Mouse (Mus musculus): ENCODE measurements around the gene Pecam1. TPM values are rescaled to one million over a fixed set of nuclear protein-coding genes. Genes with fewer than 3 reads are reported as not detected.

Gene Pecam1
- total RNA-seq, 2 experiments from 2014 or later, result 38.6 to 57.0 TPM

GRCm38 (mm10) chr11:106701589-106701988 lies 48.8 kb downstream of the Pecam1 start:
- peak; percentile 33; the same call in 1 of the 2 replicates for ATAC-seq (replicated peaks; ENCODE audit: poor library complexity)

GRCm38 (mm10) chr11:106699083-106699482 lies 51.3 kb downstream of the Pecam1 start:
- no peak for ATAC-seq (replicated peaks; ENCODE audit: poor library complexity)

- ATAC-seq (replicated peaks; ENCODE audit: poor library complexity), result peak; percentile 51
Measured at GRCm38 (mm10) chr11:106698289-106698688, 52.1 kb downstream of the Pecam1 start.

DNA sequence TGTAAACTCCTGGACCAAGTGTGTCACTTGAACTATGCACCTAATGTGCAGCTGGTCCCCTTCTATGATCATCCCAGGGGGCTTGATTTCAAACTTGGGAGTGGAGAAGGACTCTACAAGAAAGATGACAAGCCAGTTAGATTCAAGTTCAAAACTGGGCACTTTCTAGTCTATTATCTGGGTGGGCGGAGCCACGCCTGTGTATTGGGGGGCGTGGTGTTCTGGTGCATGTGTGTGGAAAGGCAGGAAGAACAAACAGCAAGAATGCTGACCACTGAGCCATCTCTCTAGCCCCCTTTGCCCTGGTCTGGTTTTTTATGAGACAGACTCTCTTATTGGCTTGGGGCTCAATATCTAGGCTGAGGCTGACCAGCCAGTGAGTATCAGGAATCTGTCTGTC lies 54.5 kb downstream of the Pecam1 start:
- ATAC-seq (replicated peaks; ENCODE audit: poor library complexity), result peak; percentile 63

DNA sequence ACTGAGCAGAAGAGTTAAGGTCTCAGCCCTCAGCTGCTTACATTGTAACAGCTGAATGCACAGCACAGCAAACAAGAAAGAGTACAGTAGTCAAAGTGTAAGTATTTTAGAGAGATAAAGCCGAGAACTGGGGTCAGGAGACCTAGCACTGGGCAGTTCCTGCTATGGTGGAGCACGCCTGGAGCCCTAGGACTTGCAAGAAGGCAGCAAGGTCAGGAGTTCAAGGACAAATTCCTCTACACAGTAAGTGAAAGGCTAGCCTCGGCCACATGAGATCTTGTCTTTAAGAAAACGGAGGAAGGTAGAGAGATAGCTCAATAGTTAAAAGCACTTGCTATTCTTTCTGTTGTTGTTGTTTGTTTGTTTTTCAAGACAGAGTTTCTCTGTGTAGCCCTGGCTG lies 57.5 kb downstream of the Pecam1 start:
- no peak for ATAC-seq (replicated peaks; ENCODE audit: poor library complexity)

- peak; percentile 81 for ATAC-seq (replicated peaks; ENCODE audit: poor library complexity)
Measured at GRCm38 (mm10) chr11:106688375-106688774, 62.1 kb downstream of the Pecam1 start.

GRCm38 (mm10) chr11:106687293-106687692 lies 63.1 kb downstream of the Pecam1 start:
- no peak for ATAC-seq (replicated peaks; ENCODE audit: poor library complexity)

GRCm38 (mm10) chr11:106684027-106684426 lies 66.4 kb downstream of the Pecam1 start:
- ATAC-seq (replicated peaks; ENCODE audit: poor library complexity), result no peak

DNA sequence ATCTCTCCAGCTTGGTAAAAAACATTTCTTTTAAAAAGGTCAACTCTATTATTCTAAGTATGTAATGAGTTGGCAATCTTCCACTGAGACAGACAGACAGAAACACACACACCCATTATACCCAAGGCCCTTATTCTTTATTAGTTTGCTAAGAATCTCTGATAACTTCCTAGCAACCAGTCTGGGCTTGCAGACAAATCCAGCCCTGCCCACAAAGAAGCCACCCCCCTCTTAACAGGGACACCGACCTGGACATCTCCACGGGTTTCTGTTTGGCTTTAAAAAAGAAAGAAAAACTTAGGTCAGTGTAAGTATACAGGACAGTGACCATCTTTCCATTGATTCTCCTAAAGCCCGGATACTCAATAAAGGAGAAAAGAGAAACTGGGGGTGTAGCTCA lies 67.1 kb downstream of the Pecam1 start:
- no peak for ATAC-seq (replicated peaks; ENCODE audit: poor library complexity)

- ATAC-seq (replicated peaks; ENCODE audit: poor library complexity), result no peak
Measured at GRCm38 (mm10) chr11:106681138-106681537, 69.3 kb downstream of the Pecam1 start.

- ATAC-seq (replicated peaks; ENCODE audit: poor library complexity), result no peak
Measured at GRCm38 (mm10) chr11:106679874-106680273, 70.6 kb downstream of the Pecam1 start.

- no peak for ATAC-seq (replicated peaks; ENCODE audit: poor library complexity)
Measured at GRCm38 (mm10) chr11:106677910-106678591, 72.4 kb downstream of the Pecam1 start.

DNA sequence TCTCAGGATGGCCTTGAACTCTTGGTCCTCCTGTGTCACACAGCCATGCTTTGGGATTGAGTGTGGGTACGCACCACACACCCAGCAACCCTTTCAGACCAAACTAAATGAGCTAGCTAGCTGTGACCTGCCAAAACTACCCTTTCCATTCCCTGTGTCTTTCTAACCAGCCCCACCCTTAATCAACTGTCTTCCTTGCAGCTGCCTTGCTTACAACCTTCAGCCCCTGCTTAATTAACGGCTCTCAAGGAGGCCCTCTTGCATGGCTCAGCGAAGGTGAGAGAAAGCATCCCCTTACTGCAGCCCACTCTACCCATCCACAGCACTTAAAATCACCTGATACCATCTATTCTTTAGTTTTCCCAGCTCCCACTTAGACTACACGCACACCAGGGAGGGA lies 73.1 kb downstream of the Pecam1 start:
- ATAC-seq (replicated peaks; ENCODE audit: poor library complexity), result no peak

- no peak for ATAC-seq (replicated peaks; ENCODE audit: poor library complexity)
Measured at GRCm38 (mm10) chr11:106675875-106676274, 74.6 kb downstream of the Pecam1 start.

DNA sequence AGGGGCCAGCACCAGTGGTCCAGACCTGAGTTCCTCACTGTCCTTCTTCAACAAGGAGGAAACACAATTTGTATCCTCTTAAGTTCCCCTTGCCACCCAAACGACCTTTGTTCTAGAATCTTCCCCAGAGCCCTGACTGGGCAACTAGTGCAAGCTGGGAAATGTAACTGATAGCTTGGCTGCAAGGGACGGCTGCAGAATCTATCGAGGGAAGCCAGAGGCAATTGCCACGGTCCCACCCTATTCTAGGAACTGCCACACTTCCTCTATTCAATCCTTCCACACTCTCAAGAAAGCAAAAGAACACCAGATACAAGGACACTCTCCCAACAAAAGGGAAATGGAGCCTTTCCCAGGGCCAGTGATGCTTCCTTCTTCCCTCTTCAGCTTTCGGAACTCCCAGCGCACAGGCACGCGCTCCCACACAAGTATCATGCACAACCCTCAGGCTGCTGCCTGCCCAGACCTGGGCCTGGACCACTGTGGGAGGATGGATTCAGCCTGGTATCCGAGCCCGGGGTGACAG lies 75.2 kb downstream of the Pecam1 start:
- peak; percentile 59 for ATAC-seq (replicated peaks; ENCODE audit: poor library complexity)

GRCm38 (mm10) chr11:106674612-106675153 lies 75.7 kb downstream of the Pecam1 start:
- ATAC-seq (replicated peaks; ENCODE audit: poor library complexity), result peak; percentile 45

DNA sequence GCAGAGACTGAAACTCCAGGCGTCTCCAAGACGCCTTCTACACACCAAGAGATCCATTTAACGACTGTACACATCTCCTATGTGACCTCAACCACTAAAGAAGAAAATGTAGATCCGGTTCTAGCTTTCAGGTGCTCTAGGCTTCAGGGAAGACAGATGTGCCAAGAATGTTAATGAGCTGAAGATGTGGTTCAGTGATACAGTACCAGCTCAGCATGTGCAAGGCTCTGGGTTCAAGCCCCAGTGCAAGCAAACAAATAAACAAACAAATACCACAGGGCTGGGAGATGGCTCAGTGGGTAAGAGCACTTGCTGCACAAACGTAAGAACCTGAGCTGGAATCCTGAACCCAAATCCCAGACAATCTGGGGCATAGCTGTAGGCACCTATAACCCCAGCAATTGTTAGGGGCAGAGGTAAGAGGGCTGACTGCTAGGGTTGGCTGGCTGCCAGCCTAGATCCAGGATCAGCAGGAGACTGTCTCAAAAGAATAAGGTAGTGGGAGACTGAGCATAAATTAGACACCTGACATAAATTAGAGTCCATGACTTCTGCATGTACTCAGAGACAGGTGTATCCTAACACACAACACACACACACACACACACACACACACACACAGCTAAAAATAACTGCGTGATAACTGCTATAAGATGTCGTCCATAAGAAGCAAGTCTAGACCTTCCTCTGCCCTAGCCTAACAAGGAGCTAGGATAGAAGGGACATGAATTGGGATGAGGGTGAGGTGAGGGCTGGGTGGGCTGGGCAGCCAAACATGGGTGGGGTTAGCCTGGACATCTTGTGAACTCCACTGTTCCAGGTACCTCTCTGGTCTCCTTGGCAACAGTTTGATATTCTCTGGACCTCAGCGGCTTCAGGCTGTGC lies 76.5 kb downstream of the Pecam1 start:
- ATAC-seq (replicated peaks; ENCODE audit: poor library complexity), result no peak

DNA sequence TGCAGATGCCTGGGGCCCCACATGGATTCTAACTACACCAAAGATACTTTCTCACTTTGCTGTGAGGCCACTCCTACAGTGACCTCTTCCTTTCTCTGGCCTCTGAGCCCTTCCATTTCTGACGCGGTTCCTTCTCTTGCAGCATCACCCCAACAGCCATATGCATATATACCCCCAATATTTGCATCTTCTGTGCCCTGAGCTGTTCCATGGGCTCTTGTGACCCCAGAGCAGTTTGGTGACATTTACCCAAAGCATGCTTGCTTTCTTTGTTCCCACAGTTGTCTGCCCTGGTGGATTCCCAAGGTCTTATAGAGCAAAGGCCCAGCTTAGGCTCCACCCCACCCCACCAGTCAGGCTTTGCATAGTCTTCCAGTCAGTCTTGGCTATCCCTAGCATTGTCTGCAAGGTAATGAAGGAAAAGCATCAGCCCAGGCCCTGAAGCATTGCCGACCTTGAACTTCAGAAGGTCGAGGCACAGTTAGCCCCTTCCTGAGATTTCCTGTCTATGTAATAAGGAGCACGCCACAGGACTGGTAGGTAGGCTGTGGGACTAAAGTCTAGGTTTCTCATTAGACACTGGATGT lies 77.4 kb downstream of the Pecam1 start:
- no peak for ATAC-seq (replicated peaks; ENCODE audit: poor library complexity)

- no peak for ATAC-seq (replicated peaks; ENCODE audit: poor library complexity)
Measured at GRCm38 (mm10) chr11:106671801-106672200, 78.6 kb downstream of the Pecam1 start.

DNA sequence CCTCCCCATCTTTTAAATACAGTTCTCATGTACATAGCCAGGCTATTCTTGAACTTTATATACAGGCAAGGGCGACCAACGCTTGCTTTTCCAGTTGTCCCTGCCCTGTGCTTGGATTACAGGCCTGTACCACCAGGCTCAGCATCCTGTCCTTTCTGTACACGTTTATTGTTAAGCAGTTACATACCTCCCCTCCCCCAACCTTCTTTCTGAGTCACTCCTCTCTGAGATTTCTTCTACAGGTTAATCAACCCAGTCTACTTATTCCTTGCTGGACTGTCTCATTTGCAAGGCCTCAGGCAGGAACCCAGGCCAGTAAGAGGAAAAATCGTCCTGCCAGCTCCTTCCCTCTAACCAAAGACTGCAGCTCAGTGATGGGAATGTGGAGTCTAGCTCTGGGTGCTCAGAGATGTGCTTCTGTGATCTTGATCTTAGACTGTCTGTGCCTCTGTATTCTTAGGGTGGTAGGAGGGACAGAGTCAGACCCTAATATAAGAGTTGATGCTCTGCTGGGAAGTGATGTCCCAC lies 79.4 kb downstream of the Pecam1 start:
- ATAC-seq (replicated peaks; ENCODE audit: poor library complexity), result no peak

DNA sequence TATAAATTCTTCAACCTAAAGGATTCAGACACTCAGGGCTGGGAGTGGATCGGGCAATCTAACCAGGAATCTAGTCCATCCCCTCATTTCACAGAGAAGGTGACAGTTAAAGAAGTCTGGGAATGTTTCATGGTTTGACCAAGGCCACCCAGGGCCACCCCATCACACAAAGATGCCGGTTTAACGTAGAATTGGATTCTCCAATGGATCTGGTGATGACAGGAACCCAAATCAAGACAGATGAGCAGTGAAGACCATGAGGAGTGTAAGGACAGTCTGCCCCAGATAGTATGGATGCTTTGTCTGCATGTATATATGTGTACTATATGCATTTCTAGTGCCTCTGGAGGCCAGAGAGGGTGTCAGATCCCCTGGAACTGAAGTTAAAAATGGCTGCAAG lies 80.2 kb downstream of the Pecam1 start:
- ATAC-seq (replicated peaks; ENCODE audit: poor library complexity), result no peak
